Mouse (Mus musculus): ENCODE measurements at regions not wholly inside any gene's neighbourhood (a gene's known extent, or its start where the extent isn't known, plus 50 kb on each side); places are given as distances from the start of the nearest gene placed in this dataset.
A peak's percentile ranks its signal among the peaks of the same experiment; 100 is the strongest.

DNA sequence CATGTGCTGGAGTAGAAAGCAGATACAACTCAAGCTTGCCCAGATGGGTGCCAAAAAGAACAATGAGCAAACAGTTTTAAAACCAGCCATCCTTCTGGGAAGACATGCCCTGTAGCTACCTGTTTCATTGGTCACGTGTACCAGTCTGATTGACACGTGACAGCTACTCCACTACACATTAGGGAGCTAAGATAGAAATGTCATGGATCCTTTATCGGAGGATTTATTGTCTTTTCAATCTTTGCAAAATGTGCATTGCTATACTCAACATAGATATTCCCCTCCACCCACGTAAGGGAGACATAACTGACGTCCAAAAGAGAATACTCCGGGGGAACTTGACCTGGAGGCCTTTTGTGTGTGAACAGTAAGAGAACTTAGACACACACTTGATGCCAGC lies 171.1 kb upstream of the Cited2 start:
- no peak for DNase-seq (ENCODE audit: low spot score)

DNA sequence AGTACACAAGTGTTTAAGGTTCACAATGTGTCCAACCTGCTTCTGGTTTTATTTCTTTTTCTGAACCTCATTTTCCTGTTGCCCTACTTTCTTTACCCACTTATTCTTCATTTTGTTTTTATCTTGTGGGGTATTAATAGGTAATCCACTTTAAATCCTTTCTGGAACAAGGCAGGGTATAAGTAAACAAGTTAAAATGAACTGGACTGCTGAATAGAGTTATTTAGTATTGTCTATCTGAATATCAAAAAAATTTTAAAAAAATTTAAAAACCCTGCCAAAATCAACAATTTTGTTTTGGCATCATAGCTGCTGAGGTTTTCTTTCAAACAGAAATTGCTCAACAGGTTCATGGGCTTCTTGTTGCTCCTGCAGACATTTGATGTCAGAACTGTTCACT lies 170.7 kb upstream of the Cited2 start:
- no peak for DNase-seq (ENCODE audit: low spot score)

DNA sequence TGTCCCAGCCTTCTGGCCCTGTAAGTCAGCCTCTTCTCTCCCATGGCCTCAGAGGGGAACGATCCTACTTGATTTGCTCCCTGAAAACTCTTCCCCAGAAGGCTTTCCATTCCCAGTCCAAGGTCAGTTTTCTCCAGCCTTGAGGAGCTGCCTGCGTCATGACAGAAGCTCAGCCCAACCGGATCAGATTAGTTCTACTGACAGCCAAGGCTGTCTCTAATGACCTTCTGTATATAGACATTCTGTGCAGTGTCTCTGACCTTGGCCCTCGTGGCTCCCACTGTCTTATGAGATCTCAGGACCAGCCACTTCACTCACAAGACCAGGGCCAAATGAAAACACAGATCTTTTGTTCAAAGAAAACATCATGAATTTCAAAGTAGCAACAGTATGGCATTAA lies 166.6 kb upstream of the Cited2 start:
- no peak for DNase-seq (ENCODE audit: low spot score)

DNA sequence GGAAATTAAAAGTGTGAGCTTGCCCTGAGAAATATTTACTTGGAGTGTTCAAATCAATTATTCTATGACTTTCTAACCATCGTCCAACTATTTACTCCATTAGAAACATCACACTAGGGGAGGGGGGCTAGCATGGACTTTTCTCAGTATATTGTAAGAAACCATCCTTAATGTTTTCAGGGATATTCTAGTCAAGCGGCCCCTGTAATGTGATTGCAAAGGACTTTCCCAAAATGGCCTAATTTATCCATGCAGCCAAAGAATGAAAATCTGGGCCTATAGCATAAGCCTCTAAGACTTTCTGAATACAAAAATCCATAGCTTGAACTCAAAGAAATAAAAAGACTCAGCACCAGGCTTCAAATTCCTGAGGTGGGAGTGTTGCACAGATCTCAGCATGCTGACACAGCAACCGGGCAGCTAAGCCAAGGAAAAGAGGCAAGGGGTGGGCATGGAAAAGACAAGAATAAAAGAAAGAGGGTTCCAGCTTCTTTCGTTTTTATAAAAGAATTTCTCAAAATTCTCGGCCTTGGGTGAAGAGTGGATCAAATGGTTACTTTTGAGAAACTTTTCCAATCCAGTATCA lies 163.6 kb upstream of the Cited2 start:
- DNase-seq (ENCODE audit: low spot score): peak; percentile 43

DNA sequence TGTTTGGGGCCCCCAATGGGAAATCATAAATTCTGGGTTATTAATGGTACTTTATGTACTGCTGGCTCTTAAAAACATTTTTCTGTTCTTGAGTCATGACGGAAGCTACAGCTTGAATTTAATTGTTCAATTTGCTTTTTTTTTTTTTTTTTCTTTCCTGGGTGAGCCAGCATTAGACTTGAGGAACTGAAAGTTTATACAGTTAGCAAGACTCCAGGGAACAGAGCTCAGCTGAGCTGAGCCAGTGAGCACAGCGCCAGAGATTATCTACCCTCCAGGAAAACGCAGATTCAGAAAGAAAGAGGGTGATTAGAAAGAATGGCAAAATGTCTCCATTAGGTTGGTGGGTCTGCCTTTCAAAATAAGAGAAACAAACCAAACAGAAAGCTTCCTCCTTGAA lies 163.0 kb upstream of the Cited2 start:
- no peak for DNase-seq (ENCODE audit: low spot score)

DNA sequence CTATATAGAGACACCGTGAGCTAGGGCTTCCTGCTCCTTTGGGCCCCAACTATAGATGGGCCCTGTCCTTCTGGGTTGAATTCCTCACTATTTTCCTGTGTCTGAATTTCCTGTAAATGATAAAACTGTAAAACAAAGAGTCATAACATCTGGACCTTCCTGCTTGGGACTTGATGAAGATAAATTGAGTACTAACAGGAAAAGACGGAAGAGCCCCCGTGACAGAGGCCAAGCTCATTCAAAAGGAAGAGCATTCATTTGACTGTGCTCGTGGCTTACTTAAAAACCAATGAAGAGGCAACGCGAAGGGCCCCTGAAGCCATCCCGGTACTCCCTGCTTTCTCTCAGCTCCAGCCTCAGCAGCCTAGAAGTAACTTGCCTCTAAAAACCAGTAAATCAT lies 161.6 kb upstream of the Cited2 start:
- no peak for DNase-seq (ENCODE audit: low spot score)

DNA sequence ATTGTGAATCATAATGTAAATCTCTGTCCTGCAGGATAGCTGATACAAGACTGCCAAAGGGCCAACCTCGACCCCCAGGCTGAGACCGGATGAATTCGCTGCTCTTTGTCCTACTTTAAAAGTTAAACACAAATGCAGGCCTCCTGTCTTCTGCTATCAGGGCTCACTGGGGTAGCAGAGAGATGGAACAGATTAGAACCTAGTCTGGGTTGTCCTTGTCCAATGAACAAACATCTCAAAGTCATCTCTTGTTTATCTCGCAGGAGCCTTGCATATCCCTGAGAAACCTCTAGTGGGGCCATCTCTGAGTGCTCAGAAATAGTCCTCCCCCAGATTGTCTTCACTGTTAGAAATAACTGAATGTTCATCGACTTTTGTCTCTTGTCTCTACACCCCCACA lies 161.0 kb upstream of the Cited2 start:
- DNase-seq (ENCODE audit: low spot score): no peak

DNA sequence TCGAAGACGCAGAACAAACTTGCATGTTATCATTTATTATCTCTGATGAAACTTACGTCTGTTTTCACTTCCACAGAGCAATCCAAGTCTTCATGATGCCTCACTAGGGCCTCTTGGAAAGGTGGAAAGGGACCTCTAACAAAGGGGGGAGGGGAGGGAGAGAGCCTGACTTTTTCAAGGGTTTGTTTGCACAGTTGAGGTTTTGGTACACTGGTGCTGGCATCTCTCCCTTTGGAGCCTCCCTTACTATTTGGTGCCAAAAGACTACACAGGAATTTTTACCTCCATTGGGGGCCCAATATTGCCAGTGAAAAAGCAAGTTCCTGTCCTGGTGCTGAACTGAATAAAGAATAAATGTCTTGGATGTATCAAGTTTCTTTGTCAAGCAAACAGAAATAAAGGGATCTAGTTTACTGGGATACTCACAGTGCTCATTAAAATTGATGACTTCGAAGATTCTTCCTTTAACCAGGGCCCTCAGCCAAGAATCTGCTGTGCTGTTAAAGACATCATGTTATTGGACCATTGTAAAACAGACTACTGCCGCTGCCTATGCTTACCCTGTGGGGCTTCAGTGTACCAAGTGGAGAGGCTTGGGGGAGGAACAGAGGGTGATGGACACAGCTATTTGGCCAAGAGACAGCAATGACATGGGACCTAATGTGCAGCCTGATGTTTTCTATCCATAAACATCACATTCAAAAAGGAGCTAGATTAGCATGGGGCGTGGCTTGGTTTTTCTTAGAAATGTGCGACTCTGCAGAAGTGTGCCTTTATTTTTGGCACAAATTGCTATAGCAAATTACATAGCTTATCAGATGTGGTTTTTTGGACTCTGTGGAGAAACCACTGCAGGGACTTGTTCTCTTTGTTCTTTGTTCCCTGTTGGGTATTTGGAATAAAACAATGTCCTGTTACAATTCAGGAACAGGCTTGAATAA lies 160.3 kb upstream of the Cited2 start:
- no peak for DNase-seq (ENCODE audit: low spot score)

DNA sequence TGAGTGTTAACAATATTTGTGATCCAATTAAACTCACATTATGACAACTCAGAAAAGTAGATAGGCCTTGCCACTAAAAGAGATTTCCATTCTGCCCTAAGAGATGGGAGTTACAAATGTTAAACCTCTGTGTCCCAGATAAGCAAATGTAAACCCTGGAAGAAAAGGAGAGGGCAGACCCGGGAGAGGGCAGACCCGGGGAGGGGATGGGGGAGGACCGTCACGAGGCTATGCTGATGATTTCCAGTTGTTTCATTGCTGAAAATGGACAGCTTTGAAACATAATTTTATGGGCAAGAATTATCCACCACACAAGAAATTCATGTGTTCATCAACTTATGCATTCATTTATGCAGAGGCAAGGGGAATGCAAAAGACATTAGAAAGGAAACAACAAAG lies 159.7 kb upstream of the Cited2 start:
- no peak for DNase-seq (ENCODE audit: low spot score)

DNA sequence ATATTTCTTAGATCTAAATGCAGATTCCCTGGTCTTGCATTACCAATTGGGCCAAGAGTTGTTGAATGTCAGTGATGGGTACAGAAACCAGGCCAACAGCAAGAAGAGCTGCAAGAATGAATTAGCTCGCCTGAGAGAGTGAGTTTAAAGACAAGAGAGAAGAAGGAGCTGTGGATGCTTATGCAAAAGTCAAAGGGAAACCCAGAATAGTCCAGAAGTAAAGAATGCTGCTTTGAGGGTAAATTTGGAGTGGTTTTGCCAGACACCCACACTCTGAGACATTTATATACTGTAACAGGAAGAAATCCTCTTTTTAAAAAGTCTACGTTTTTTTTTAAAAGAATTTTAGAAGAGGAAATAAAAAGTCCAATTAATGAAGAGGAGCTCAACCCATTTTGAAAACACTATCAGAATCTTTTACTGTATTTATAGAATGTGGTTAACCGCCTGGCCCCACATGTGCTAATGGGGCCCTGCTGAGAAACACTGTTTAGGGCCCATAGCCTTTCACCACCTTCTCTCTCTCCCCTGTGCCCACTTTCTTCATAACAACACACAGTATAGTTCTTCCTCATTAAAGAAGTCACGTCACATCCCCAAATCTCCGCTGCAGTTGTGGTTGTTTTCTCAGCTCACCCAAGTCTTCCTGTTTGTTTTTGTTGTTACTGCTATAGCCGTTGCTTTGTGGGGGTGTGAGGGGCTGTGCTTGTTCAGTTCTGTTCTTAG lies 158.0 kb upstream of the Cited2 start:
- DNase-seq (ENCODE audit: low spot score): no peak

DNA sequence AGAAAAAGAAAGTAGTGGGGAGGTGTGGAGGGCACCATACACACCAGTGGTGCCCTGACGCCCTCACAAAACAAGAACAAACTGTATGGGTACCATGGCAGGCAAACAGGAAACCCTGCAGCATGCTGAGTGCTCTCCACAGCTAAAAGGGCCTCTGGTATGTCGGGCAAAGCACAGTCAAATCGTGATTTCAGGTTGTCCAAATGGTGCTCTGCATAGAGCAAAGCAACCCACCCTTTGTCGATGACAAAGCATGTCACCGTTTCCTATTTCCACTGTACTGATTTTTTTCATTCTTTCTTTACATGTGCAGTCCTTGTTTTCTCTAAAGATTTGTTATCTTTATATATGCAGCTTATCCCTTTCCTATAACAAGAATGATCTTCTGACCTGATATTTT lies 156.0 kb upstream of the Cited2 start:
- DNase-seq (ENCODE audit: low spot score): no peak

DNA sequence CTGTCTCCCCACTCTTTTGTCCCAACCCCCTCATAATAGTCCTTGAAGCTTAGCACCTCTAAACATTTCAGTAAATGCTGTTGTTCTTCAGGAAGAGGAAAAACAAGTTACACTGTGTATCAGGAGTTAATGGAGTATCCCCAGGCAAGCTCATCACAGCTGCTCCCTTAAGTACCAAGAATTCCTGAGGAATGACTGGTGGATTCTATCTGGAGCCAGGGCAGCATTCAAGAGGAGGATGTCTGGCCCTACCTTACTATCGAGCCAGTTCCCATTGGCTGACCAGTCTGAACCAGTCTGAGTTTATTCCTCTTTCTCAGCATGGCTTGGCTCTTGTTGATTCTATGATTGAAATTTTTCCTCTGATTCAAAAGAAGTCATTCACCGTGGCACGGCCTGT lies 155.4 kb upstream of the Cited2 start:
- no peak for DNase-seq (ENCODE audit: low spot score)

DNA sequence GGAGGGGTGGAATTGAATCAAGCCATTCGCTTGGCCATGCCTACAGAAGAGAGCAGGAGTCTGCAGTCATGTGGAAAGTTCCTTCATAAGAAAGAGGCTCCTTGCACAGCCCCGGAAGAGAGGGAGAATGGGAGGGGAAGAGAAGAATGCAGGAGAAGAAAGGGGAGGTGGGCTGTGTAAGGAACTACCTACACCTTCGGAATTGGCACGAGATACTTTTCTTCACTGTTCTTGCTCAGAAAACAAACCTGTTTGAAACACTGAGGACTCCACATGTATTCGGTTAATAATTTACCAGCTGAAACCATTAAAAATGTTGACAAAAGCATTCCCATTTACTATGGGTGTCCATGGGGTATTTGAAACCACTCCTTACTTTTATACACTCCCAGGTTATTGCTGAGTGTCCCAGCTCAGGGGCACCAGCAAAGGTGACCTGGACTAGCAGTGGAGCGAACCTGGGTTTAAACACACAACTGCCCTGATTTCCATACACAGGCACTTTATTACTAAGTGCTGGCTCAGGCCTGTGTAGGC lies 153.4 kb upstream of the Cited2 start:
- DNase-seq (ENCODE audit: low spot score): no peak

DNA sequence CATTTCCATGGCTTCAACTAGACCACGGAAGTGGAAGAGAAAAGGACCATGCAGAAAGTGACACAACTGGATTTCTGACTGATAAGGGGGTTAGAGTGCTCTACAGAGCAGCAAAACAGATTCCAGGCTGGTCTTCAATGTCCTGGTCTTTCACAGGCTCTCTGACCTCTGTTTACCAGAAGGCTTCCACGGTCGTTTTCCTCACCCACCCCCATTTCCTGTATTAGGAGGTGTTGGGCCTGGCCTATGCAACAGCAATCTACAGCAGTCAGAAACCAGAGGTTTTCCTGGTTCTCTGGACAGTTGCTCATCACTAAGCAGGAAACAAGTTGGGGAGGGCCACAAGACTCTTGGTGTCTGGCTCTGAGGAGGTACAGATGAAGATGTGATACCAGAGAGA lies 148.1 kb upstream of the Cited2 start:
- no peak for DNase-seq (ENCODE audit: low spot score)

DNA sequence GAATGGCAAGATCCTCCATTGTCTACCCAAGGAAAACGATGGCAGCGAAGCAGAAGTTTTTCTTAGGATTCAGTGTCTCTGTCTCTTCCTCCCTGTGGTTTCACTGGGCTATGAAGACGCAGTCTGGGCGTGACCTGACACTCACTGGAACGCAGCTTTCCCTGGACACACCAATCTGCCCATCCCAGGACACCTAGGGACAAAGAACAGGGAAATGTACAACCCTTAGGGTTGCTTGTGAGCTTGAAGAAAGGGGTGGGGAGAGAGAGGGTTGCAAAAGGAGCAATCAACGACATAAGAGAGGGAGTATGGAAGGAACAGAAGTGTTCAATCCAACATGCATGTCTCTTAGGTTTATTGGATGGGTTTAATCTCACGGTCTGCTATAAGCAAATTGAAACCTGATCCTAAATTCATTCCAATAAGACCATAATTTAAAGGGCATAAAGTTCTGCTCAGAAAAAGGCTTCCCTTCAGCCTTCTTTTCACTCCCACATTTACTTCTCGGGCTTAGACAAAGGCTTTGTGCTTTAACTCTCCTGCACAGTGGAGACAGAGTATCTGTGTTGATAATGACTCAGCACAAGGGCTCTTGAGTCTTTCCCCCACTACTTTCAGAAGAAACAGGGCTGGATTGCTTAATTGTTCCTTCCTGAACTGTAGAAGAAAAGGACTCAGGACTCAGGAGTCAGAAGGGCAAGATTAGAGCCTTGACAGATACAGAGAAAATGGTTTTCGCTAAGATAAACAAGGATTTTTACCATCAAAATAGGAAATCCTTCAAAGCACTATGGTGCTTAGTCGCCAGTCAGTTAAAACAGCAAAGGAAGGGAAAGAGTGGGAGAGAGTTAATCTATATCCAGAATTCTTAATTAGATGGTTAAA lies 147.3 kb upstream of the Cited2 start:
- peak; percentile 43 for DNase-seq (ENCODE audit: low spot score)

DNA sequence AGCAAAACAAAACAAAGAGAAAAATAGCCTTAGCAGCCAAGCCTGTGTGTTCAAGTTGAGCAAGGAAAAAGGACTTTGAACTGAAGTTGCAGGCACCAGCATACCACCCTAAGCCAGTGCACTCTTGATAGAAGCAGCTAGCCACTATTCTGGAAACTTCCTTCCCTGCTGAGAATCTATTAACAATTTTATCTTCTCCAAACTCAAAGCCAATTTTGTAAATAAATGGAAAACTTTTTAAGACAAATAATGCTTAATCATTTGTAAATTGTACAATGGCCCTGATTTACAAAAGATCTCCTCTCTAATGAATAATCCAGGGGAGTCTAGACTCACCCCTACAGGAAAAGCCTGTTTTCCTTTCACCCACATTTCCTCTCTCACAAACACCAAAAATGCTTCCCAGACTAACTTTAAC lies 146.7 kb upstream of the Cited2 start:
- DNase-seq (ENCODE audit: low spot score): no peak

DNA sequence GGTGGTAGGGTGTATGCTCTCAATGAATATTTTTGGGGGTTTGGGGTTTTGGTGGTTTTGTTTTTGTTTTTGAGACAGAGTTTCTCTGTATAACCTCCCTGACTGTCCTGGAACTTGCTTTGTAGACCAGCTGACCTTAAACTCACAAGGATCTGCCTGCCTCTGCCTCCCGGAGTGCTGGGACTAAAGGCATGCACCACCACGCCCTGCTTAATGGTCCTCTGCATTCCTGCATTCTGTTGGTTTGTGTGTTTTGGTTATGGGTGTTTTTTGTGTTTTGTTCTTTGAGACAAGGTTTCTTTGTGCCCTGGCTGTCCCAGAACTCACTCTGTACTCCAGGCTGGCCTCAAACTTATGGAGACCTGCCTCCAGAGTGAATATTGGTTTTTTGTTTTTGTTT lies 143.6 kb upstream of the Cited2 start:
- no peak for DNase-seq (ENCODE audit: low spot score)

DNA sequence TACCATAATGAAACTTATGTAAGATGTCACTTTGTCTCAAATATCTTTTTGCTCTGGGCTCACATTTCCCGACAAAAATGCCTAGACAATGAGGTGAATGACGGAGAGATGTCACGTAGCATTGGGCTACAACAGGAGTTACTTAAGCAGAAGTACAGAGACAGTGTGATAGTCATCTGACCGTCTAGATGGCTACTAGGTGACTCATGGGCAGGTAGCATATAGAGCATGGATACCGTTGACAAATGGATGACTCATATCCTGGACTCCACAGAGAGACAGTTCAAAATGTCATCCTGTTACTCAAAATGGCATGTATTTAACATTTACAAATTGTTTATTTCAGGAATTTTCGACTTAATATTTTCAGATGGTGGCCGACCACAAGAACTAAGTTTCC lies 138.2 kb upstream of the Cited2 start:
- DNase-seq (ENCODE audit: low spot score): no peak

DNA sequence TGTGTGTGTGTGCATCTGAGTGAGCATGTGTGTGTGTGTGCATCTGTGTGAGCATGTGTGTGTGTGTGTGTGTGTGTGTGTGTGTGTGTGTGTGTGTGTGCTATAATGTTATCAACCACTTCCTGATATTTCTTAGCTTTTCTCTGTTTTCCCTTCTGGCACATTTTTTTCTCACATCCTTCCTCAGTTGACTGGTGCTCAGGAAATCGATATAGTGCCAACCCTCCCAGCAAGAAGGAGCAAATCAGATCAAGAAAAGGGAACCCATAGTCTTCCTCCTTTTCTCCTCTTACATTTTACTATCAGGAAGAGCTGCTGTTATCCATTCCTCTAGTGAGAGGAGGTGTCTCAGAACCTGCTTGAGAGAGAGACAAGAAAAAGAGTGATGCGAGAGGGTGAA lies 136.1 kb upstream of the Cited2 start:
- DNase-seq (ENCODE audit: low spot score): no peak

DNA sequence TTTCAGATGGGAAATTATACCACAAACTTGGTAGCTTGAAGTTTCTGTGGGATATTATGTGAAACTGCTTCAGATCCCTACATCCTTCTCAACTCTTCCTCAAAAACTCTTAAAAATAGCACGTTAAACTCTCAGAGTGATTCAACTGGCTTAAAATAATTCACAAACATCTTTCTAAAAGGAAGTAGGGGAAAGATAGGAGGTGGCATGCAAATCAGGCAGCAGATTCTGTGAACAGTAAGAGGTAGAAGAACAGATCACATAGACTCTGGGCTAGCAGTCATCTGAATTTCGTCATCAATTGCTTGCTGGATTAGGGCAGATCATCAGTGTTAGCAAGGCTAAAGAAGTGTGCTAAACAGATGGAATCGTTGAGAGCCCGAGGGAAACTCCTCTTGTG lies 133.9 kb upstream of the Cited2 start:
- no peak for DNase-seq (ENCODE audit: low spot score)

DNA sequence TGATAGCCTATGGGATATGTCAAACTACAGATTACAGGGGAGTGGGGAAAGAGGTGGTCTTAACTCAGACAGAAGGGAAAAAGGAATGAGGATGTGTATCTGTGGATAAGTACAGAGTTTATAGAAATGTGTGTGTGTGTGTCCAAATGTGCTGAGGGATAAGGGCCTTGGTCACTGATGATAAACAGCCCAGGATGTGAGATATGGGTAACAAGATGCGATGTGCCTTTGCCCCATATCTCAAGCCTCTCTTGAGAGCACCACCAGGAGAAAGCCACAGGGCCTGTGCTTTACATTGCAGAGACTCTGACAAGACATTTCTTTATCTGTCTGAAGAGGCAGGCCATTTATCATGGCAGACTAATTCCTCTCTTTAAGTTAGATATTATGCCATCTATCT lies 132.8 kb upstream of the Cited2 start:
- DNase-seq (ENCODE audit: low spot score): peak; percentile 21

DNA sequence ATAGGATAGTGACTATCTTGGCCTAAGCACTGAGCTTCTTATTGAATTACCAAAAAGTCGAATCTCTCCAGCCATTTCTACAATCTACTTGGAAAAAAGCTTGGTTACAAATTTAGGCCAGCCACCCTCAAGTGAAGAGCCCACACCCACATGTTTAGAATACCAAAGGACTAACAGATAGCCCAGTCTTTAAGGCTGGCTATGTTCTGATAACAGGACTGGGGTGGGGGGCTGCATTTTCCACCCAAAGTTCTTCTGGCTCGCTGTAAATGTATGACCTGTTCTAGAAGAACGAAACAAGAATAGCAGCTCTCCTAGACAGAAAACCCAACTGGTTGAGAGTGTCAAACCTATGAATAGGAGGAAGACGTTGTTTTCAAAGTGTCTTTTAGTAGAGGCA lies 130.6 kb upstream of the Cited2 start:
- no peak for DNase-seq (ENCODE audit: low spot score)
